Mouse (Mus musculus) heart, adult 2 months (tissue): ENCODE results near the gene Hoxc13. TPM values are rescaled to one million over a fixed set of nuclear protein-coding genes. Genes with fewer than 3 reads are reported as not detected.

ENCODE experiments used
- DNase-seq, 2 experiments: peaks; one replicate each; pipeline ENCODE4 v3.0.0; 2021
- H3K27ac ChIP-seq: fragments of 200-600 bp; 2 replicates; pipeline ENCODE4 v1.8.1; 2022
- H3K27me3 ChIP-seq: fragments of 200-500 bp; 2 replicates; pipeline ENCODE4 v1.6.1; 2012; ENCODE audit warnings: mild to moderate bottlenecking, low read length, inconsistent platforms, mixed read lengths; ENCODE audit not compliant: control insufficient read depth, insufficient read depth
- H3K36me3 ChIP-seq: fragments of 200-500 bp; 2 replicates; pipeline ENCODE4 v1.6.1; 2012; ENCODE audit warnings: low read length, inconsistent platforms; ENCODE audit not compliant: control insufficient read depth, insufficient read depth
- H3K4me1 ChIP-seq: fragments of 200-500 bp; 2 replicates; pipeline ENCODE4 v1.6.1; 2011; ENCODE audit warnings: low read length; ENCODE audit not compliant: control insufficient read depth, insufficient read depth
- H3K4me3 ChIP-seq: fragments of 200-600 bp; 2 replicates; pipeline ENCODE4 v1.8.1; 2022
- H3K79me2 ChIP-seq: fragments of 200-500 bp; replicated peaks from 2 replicates; pipeline ENCODE4 v1.6.1; 2012; ENCODE audit warnings: mild to moderate bottlenecking, inconsistent platforms, low read length, moderate library complexity, mixed read lengths; ENCODE audit not compliant: control insufficient read depth, insufficient read depth
- H3K9ac ChIP-seq: fragments of 200-500 bp; 2 replicates; pipeline ENCODE4 v1.6.1; 2012; ENCODE audit warnings: low read depth, mild to moderate bottlenecking, control low read depth, inconsistent platforms, low read length, mixed read lengths
- CTCF ChIP-seq: fragments of 200-600 bp; IDR thresholded peaks from 2 replicates; pipeline ENCODE4 v1.8.1; 2022; ENCODE audit warnings: antibody characterized with exemption, mild to moderate bottlenecking, moderate library complexity
- EP300 ChIP-seq: fragments of 200-500 bp; IDR thresholded peaks from 2 replicates; pipeline ENCODE4 v1.6.1; 2011; ENCODE audit warnings: low read depth, low read length, control low read depth; ENCODE audit not compliant: insufficient read depth
- POLR2A ChIP-seq: fragments of 200-500 bp; IDR thresholded peaks from 2 replicates; pipeline ENCODE4 v1.6.1; 2011; ENCODE audit warnings: mild to moderate bottlenecking, low read depth, low read length, control low read depth; ENCODE audit not compliant: insufficient read depth
- WGBS: fragments of 180-500 bp; shearing (Covaris S2); methylation state at CpG from one replicate; pipeline ENCODE4 v1.1.7; 2018; 5-methylcytosine and 5-hydroxymethylcytosine counted together
- intact Hi-C: fragments of 180-260 bp; cut with DNase I; formaldehyde crosslinking; loops from one replicate; pipeline ENCODE4 v1.15.1; 2025
- polyA plus RNA-seq: library from polyadenylated mRNA; depleted of rRNA; stranded (reverse); fragments of >200 nt; gene quantifications from 2 replicates; pipeline ENCODE4 v1.2.3, GENCODE M21; 2012
- total RNA-seq, 2 experiments: library from RNA; stranded (reverse); gene quantifications; 2 replicates each; pipeline ENCODE4 v1.2.3; 2021

The Hoxc13 gene
- total and polyA plus RNA-seq, 3 experiments = not detected

GRCm38 (mm10) chr15:102953561-102953960 is 32.7 kb downstream of the Hoxc13 start:
- Histone ChIP-seq H3K36me3 (no peaks in the 10 kb centered on the region), H3K9ac (no peak overlapping the region), H3K79me2 (no peaks in the 10 kb centered on the region), H3K4me3 (no peak overlapping the region), H3K27me3 (peaks cover 43% of the 10 kb centered on the region), H3K4me1 (no peaks in the 10 kb centered on the region), H3K27ac (no peak overlapping the region)
- WGBS = 9% methylated on average over 6 of the region's 6 CpGs
- TF ChIP-seq CTCF (no peak), EP300 (no peak), POLR2A (no peak)
- intact Hi-C loops = no loop called here
- no peak for DNase-seq

GRCm38 (mm10) chr15:102954192-102955006 is 33.5 kb downstream of the Hoxc13 start, which contains the start of gene Hoxc11:
Gene Hoxc11, plus strand, starts transcription at chr15:102954427.
- Histone ChIP-seq H3K4me3 (no peak within 1 kb of the TSS), H3K9ac (no peak within 1 kb of the TSS), H3K79me2 (no peaks in the 10 kb centered on the region), H3K27me3 (peaks cover 40% of the 10 kb centered on the region), H3K36me3 (no peaks in the 10 kb centered on the region), H3K4me1 (no peaks in the 10 kb centered on the region), H3K27ac (no peak within 1 kb of the TSS)
- TF ChIP-seq POLR2A (no peak), CTCF (no peak)
- WGBS = 2% methylated on average over 57 of the region's 57 CpGs
- intact Hi-C loops = no loop called here
- DNase-seq = no peak

GRCm38 (mm10) chr15:102955007-102955382 is 34.1 kb downstream of the Hoxc13 start:
- no peak overlapping the region for H3K27ac ChIP-seq
- no peak for DNase-seq

GRCm38 (mm10) chr15:102955833-102956640 is 35.1 kb downstream of the Hoxc13 start:
- peaks cover 37% of the 10 kb centered on the region for H3K27me3 ChIP-seq
- intact Hi-C loops = no loop called here
- H3K9ac ChIP-seq = no peak overlapping the region
- H3K4me1 ChIP-seq = no peaks in the 10 kb centered on the region
- no peak for DNase-seq
- H3K79me2 ChIP-seq = no peaks in the 10 kb centered on the region
- no peaks in the 10 kb centered on the region for H3K36me3 ChIP-seq
- 3% methylated on average over 40 of the region's 40 CpGs for WGBS
- H3K4me3 ChIP-seq = no peak overlapping the region
- no peak overlapping the region for H3K27ac ChIP-seq
- TF ChIP-seq CTCF (no peak), EP300 (no peak), POLR2A (no peak)

More at GRCm38 (mm10) chr15:102955007-102955382, 34.1 kb downstream of the Hoxc13 start:
- no peak for TF ChIP-seq EP300
- TF ChIP-seq POLR2A = no peak
- no peak for TF ChIP-seq CTCF
- Histone ChIP-seq H3K4me1 (no peaks in the 10 kb centered on the region), H3K79me2 (no peaks in the 10 kb centered on the region), H3K36me3 (no peaks in the 10 kb centered on the region), H3K9ac (no peak overlapping the region), H3K27me3 (peaks cover 38% of the 10 kb centered on the region), H3K4me3 (no peak overlapping the region)
- intact Hi-C loops = no loop called here
- WGBS = under 1% methylated on average over 28 of the region's 28 CpGs

- Histone ChIP-seq H3K36me3 (no peaks in the 10 kb centered on the region), H3K4me1 (no peaks in the 10 kb centered on the region), H3K79me2 (no peaks in the 10 kb centered on the region), H3K27me3 (peaks cover 37% of the 10 kb centered on the region), H3K4me3 (no peak overlapping the region), H3K27ac (no peak overlapping the region), H3K9ac (no peak overlapping the region)
- DNase-seq = no peak
- TF ChIP-seq CTCF (no peak), EP300 (no peak), POLR2A (no peak)
- intact Hi-C loops = no loop called here
- WGBS = 5% methylated on average over 12 of the region's 12 CpGs
These were observed 36.0 kb downstream of the Hoxc13 start for GRCm38 (mm10) chr15:102956906-102957305.

GRCm38 (mm10) chr15:102959663-102960191 is 38.8 kb downstream of the Hoxc13 start:
- Histone ChIP-seq H3K4me3 (no peak overlapping the region), H3K9ac (no peak overlapping the region), H3K27me3 (peaks cover 35% of the 10 kb centered on the region), H3K27ac (no peak overlapping the region), H3K79me2 (no peaks in the 10 kb centered on the region), H3K4me1 (no peaks in the 10 kb centered on the region), H3K36me3 (no peaks in the 10 kb centered on the region)
- intact Hi-C loops = no loop called here
- DNase-seq = no peak
- WGBS = 3% methylated on average over 13 of the region's 13 CpGs
- TF ChIP-seq POLR2A (no peak), EP300 (no peak), CTCF (no peak)
